Mouse (Mus musculus) cerebellum, adult 2 months (tissue): ENCODE measurements around the gene Gipc3. TPM values are rescaled to one million over a fixed set of nuclear protein-coding genes. Genes with fewer than 3 reads are reported as not detected.

Experiments
- DNase-seq, 2 experiments: peaks; one replicate each; pipeline ENCODE4 v3.0.0; 2021
- H3K27ac ChIP-seq: fragments of 200-500 bp; 2 replicates; pipeline ENCODE4 v1.5.1; 2012; ENCODE audit warnings: low read length, control low read depth, inconsistent platforms; ENCODE audit not compliant: insufficient read depth
- H3K27me3 ChIP-seq: fragments of 200-500 bp; 2 replicates; pipeline ENCODE4 v1.6.1; 2012; ENCODE audit warnings: inconsistent platforms, mild to moderate bottlenecking, low read length, moderate library complexity; ENCODE audit not compliant: control insufficient read depth, insufficient read depth
- H3K4me1 ChIP-seq: fragments of 200-500 bp; 2 replicates; pipeline ENCODE4 v1.6.1; 2011; ENCODE audit warnings: low read length; ENCODE audit not compliant: control insufficient read depth, insufficient read depth
- H3K4me3 ChIP-seq: fragments of 200-500 bp; replicated peaks from 2 replicates; pipeline ENCODE3; 2011; ENCODE audit warnings: mild to moderate bottlenecking, low read depth, low read length, control low read depth; ENCODE audit not compliant: insufficient read depth
- CTCF ChIP-seq: fragments of 200-500 bp; IDR thresholded peaks from 2 replicates; pipeline ENCODE4 v1.5.1; 2011; ENCODE audit warnings: low read depth, mild to moderate bottlenecking, control low read depth, low read length, moderate library complexity, borderline replicate concordance; ENCODE audit not compliant: insufficient read depth
- POLR2A ChIP-seq: fragments of 200-500 bp; IDR thresholded peaks from 2 replicates; pipeline ENCODE4 v1.6.1; 2011; ENCODE audit warnings: low read length, control low read depth, borderline replicate concordance; ENCODE audit not compliant: insufficient read depth
- WGBS: fragments of 180-500 bp; shearing (Covaris S2); methylation state at CpG from one replicate; pipeline ENCODE4 v1.1.7; 2018; 5-methylcytosine and 5-hydroxymethylcytosine counted together
- polyA plus RNA-seq: library from polyadenylated mRNA; depleted of rRNA; stranded (reverse); fragments of >200 nt; gene quantifications from 2 replicates; pipeline ENCODE4 v1.2.3, GENCODE M21; 2012

Gene Gipc3
- polyA plus RNA-seq, 1 experiment: 1.0 TPM

DNA sequence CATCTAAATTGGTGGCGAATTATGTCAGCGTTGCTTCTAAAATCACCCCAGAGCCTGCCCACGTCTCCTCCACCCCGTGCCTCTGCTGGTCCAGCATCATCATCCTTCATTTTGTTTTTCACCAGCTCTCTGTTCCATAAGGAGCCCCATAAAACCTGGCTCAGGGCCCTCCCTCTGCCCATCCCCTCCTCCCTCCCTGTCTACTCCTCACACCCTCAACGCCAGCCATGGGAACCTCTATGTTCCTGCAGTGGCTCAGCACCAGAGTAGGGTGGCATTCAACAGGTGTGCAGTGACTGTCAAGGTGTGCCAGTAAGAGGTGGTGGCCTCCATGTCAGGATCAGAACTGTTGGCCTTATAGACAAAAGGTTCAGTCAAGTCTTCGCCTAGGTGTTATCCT is 47.9 kb downstream of the Gipc3 start:
- peak; percentile 55 to 58 for DNase-seq
- peak overlapping the region; percentile 87 for H3K27ac ChIP-seq
- 37% methylated on average over 6 of the region's 6 CpGs for WGBS

DNA sequence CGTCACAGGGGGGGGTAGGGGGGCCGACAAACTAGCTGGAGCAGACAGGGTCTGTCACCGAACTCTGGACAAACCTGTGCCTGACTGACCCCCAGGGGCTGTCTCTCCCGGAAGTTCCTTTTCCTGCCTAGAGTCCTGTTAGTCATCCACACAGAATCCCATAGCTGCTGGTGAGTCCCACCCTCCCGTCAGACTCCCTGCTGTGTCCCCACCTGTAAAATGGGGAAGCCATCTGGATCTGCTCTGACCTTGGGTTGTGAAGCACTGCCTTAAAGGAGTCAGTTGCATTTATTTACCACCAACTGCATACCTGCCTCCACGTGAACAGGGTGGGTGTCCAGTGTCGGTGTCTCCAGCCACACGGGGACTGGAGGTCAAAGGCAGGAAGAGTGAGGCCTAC is 48.6 kb downstream of the Gipc3 start:
- no peak for TF ChIP-seq POLR2A
- TF ChIP-seq CTCF: no peak
- peaks cover 46% of the 10 kb centered on the region for H3K4me1 ChIP-seq
- H3K4me3 ChIP-seq: peak overlapping the region; percentile 71
- H3K27me3 ChIP-seq: no peaks in the 10 kb centered on the region
- WGBS: 8% methylated on average over 8 of the region's 8 CpGs
- peak; percentile 90 to 92 for DNase-seq
- H3K27ac ChIP-seq: peak overlapping the region; percentile 87

More for the DNA sequence above, 47.9 kb downstream of the Gipc3 start:
- Histone ChIP-seq H3K4me1 (peaks cover 54% of the 10 kb centered on the region), H3K27me3 (no peaks in the 10 kb centered on the region), H3K4me3 (peak overlapping the region; percentile 71)
- TF ChIP-seq CTCF (no peak), POLR2A (no peak)

DNA sequence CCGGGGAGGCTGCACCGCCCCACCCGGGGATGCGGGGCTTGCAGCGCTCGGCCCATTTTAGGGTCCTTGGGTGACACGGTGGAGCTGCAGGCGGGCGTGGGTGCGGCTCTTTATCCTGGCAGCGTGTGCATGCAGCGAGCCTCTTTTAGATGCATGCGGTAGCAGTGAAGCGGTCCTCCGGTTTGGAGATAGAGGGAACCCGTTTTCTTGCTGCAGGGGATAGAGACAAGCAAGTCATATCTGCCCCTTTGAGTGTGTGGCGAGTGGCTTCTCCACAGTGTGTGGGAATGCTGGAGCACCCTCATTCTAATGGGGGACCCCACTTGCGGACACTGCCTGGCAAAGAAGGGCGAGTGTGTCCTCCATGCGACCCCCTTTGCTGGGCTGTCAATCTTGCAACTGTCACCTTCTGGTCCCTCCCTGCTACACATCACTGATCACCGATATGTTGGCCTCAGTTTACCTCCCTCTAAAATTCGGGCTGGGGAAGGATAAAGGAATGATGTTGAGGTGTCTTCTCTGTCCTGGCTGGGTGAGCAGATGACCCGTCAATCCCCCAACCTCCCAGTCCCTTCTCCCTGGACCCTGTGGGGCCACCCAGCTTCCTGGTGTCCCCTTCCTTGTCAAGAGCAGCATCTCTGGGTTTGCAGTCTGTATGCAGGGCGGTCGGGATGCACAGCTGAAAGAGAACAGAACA is 49.6 kb downstream of the Gipc3 start:
- H3K4me3 ChIP-seq: peak overlapping the region; percentile 71
- no peak for DNase-seq
- under 1% methylated on average over 25 of the region's 25 CpGs for WGBS
- peaks cover 37% of the 10 kb centered on the region for H3K4me1 ChIP-seq
- H3K27me3 ChIP-seq: no peaks in the 10 kb centered on the region
- no peak for TF ChIP-seq CTCF
- TF ChIP-seq POLR2A: no peak
- H3K27ac ChIP-seq: peak overlapping the region; percentile 87

DNA sequence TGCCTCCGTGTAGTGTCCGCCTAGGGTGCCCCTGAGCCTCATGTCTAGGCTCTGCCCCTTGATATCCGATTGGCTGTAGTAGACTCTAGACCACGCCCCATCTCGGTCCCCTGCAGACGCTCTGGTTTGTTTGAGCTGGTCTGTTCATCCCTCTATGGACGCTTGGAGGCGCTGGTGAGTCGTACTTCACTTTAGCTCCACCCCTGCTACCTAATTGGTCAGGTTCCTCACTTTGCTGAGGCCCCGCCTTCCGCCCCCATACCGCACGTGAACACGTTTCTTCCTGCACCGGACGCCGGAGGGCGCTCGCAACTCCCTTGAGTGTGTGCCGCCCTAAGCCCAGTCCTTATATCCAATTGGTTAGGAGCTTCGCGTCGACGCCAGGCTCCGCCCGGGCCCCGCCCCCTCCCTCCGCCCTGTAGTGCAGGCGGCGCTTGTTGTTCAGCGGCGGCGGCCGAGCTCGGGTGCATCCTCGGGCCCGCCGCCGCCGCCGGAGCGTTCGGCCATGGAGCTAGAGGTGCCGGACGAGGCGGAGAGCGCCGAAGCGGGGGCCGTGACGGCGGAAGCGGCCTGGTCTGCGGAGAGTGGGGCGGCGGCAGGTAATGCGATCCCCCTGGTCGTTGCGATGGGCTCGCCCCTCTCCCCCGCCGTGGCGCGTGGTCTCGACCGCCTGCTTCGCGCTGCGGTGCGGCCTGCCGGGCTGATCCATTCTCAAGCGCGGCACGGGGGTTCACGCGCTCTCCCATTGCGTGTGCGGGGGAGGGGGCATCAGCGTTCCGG is 50.3 kb downstream of the Gipc3 start, which contains the start of gene Pip5k1c:
Pip5k1c (plus strand) TSS at position 410 of the 780 bp plus-strand sequence.
- DNase-seq: peak; percentile 100
- under 1% methylated on average over 80 of the region's 80 CpGs for WGBS
- Histone ChIP-seq H3K27ac (peak within 1 kb of the TSS; percentile 87), H3K4me1 (peaks cover 29% of the 10 kb centered on the region), H3K4me3 (peak within 1 kb of the TSS; percentile 71), H3K27me3 (no peaks in the 10 kb centered on the region)
- TF ChIP-seq POLR2A (peak; percentile 84), CTCF (peak; percentile 79)

DNA sequence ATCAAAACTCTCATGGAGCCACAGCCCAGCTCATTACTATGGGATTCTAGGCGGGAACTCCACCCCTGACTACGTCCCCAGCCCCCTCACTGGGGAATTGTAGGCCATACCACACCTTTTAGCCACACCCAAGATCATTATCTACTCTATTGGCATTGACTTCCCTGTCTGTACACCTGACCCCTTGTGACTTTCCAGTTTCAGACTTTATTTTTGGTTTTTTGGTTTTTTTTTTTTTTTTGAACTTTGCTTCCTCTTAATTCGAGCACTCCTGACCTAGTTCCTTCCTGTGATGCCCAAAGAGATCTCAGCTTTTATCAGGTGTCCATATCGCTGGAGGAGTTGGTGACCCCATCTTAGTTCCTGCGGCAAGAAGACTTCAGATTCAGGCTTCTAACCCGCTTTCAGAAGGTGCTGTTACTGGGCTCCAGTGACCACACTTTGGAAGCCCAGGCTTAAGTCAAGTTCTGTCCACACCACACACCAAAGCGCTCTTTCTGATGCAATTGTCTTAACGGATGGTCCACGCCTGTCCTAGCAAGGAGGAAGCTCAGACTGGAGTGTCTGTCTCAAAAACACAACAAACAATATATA is 51.5 kb downstream of the Gipc3 start, which contains the start of gene Tjp3:
Tjp3 (minus strand) TSS at position 71 of the 594 bp plus-strand sequence.
- no peak for DNase-seq
- Histone ChIP-seq H3K27ac (no peak within 1 kb of the TSS), H3K4me1 (peaks cover 22% of the 10 kb centered on the region), H3K27me3 (no peaks in the 10 kb centered on the region), H3K4me3 (no peak within 1 kb of the TSS)
- 81% methylated on average over 9 of the region's 9 CpGs for WGBS
- no peak for TF ChIP-seq POLR2A
- no peak for TF ChIP-seq CTCF

DNA sequence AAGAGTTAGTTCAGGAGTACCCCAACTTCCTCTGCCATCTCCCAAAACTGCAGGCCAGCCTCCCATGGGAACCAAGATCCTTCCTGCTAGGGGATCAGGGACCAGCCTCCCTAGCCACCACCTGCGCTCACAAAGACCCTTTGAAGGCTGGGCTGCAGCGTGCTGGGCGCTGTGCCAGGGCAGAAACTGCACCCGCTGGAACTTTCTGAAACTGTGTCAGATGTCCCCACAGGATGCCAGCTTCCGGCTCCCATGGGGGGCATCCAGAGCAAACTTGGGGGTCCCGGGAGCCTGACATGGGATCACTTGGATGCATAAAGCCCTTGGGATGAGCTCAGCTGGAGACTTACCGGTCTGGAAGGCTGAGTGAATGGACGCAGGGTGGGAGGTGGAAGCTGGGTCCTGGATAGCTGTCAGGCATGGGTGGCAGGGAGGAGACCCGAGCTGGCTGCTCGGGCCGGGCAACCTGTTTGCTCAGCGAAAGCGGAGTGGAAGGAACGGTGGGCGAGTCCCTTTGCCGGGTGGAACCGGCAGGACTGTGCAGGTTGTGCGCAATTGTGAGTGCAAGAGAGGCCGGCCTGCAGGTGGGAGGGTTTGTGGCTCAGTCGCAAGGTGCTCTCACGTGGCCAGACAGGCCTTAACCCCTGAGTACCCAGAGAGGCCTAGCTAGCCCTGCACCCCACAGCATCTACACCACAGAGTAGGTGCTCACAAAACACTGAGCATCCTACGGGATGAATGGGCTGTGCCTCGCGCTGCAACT is 52.2 kb downstream of the Gipc3 start:
- TF ChIP-seq POLR2A: no peak
- TF ChIP-seq CTCF: no peak
- no peaks in the 10 kb centered on the region for H3K27me3 ChIP-seq
- no peak overlapping the region for H3K4me3 ChIP-seq
- peak in 1 of 2 experiments; percentile 40 for DNase-seq
- peaks cover 14% of the 10 kb centered on the region for H3K4me1 ChIP-seq
- no peak overlapping the region for H3K27ac ChIP-seq
- WGBS: 33% methylated on average over 24 of the region's 24 CpGs

DNA sequence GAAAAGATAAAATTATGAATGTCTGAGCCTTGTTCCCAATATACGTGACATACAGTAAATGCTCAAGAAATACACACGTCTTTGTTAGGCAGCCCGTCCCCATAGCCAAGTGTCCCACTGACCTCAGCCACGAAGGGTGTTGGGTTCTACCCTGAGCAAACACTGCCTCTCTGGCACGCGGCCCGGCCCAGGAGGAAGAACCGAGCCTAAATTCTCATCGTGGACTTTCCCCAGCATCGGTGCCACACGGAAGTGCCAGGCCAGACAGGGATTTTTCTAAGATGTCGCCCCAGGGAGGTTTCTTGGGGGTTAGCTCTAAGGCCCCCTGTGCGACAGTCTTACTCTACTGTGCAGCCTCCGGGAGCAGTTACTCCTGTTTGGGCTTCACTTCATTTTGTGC is 53.3 kb downstream of the Gipc3 start:
- Histone ChIP-seq H3K4me1 (peaks cover 4% of the 10 kb centered on the region), H3K27ac (no peak overlapping the region), H3K4me3 (no peak overlapping the region), H3K27me3 (no peaks in the 10 kb centered on the region)
- DNase-seq: peak in 1 of 2 experiments; percentile 34
- 63% methylated on average over 14 of the region's 14 CpGs for WGBS
- no peak for TF ChIP-seq CTCF
- no peak for TF ChIP-seq POLR2A
